Mouse (Mus musculus): Measurements from ENCODE around the gene Chaf1a. TPM values are rescaled to one million over a fixed set of nuclear protein-coding genes. Genes with fewer than 3 reads are reported as not detected.

The Chaf1a gene
- polyA plus RNA-seq, 1 experiment from 2014 or later, result 10.8 TPM

- ATAC-seq (replicated peaks), result peak; percentile 26; the same call in 1 of the 2 replicates
- Histone ChIP-seq H3K4me1 (peaks cover 14% of the 10 kb centered on the region), H3K36me3 (no peaks in the 10 kb centered on the region), H3K9ac (replicated peaks) (no peak within 1 kb of the TSS; the same call in 1 of the 2 replicates), H3K9me3 (peaks cover 5% of the 10 kb centered on the region; the same call in 1 of the 2 replicates), H3K4me2 (replicated peaks) (peak within 1 kb of the TSS; percentile 49), H3K27ac (replicated peaks) (no peak within 1 kb of the TSS), H3K27me3 (peaks cover 48% of the 10 kb centered on the region), H3K4me3 (peak within 1 kb of the TSS; percentile 31)
- WGBS, result 2% methylated on average over 27 of the region's 27 CpGs
Measured at GRCm38 (mm10) chr17:56117251-56117710, 77.0 kb downstream of the Chaf1a start, which contains the start of gene Plin5. TSS of gene Plin5 (minus strand) at chr17:56117596.

- peaks cover 13% of the 10 kb centered on the region; the same call in 1 of the 2 replicates for H3K9me3 ChIP-seq
- no peak overlapping the region for H3K9ac ChIP-seq (replicated peaks)
- peaks cover 8% of the 10 kb centered on the region for H3K36me3 ChIP-seq
- ATAC-seq (replicated peaks), result no peak
- no peak overlapping the region for H3K27ac ChIP-seq (replicated peaks)
- no peak overlapping the region for H3K4me3 ChIP-seq
- H3K27me3 ChIP-seq, result peaks cover 64% of the 10 kb centered on the region
- 45% methylated on average over 12 of the region's 12 CpGs for WGBS
- peaks cover 19% of the 10 kb centered on the region for H3K4me1 ChIP-seq
- no peak overlapping the region for H3K4me2 ChIP-seq (replicated peaks)
Measured at GRCm38 (mm10) chr17:56119431-56119830, 79.2 kb downstream of the Chaf1a start.

GRCm38 (mm10) chr17:56119981-56120880 lies 80.0 kb downstream of the Chaf1a start:
- no peak overlapping the region for H3K4me2 ChIP-seq (replicated peaks)
- peaks cover 67% of the 10 kb centered on the region for H3K27me3 ChIP-seq
- no peak overlapping the region for H3K9ac ChIP-seq (replicated peaks)
- H3K27ac ChIP-seq (replicated peaks), result no peak overlapping the region
- H3K4me3 ChIP-seq, result no peak overlapping the region
- H3K4me1 ChIP-seq, result peaks cover 22% of the 10 kb centered on the region
- 9% methylated on average over 66 of the region's 66 CpGs for WGBS
- peaks cover 13% of the 10 kb centered on the region for H3K36me3 ChIP-seq
- ATAC-seq (replicated peaks), result no peak
- peaks cover 13% of the 10 kb centered on the region; the same call in 1 of the 2 replicates for H3K9me3 ChIP-seq

- 77% methylated on average over 2 of the region's 2 CpGs for WGBS
- Histone ChIP-seq H3K27me3 (peaks cover 67% of the 10 kb centered on the region), H3K4me3 (no peak within 1 kb of the TSS), H3K9me3 (peaks cover 13% of the 10 kb centered on the region; the same call in 1 of the 2 replicates), H3K27ac (replicated peaks) (no peak within 1 kb of the TSS), H3K9ac (replicated peaks) (no peak within 1 kb of the TSS), H3K36me3 (peaks cover 19% of the 10 kb centered on the region), H3K4me1 (peaks cover 22% of the 10 kb centered on the region), H3K4me2 (replicated peaks) (no peak within 1 kb of the TSS)
- no peak for ATAC-seq (replicated peaks)
Measured at GRCm38 (mm10) chr17:56121826-56122225, 81.6 kb downstream of the Chaf1a start, which contains the start of gene Lrg1. TSS of gene Lrg1 (minus strand) at chr17:56122001.

Other genes with a start within 250 kb of the Chaf1a start
- 11.4 and 13.1 TPM in 2 replicates for gene Zfp119a, start 161.5 kb upstream of the Chaf1a start, polyA plus RNA-seq (2015; fragmentation: Nextera tagmentation; extraction: Ambion mirVana)
- 16.5 and 16.7 TPM in 2 replicates for gene Zfp959, start 148.3 kb upstream of the Chaf1a start, polyA plus RNA-seq (2015; fragmentation: Nextera tagmentation; extraction: Ambion mirVana)
- 6.9 and 7.9 TPM in 2 replicates for gene Zfp119b, start 90.9 kb upstream of the Chaf1a start, polyA plus RNA-seq (2015; fragmentation: Nextera tagmentation; extraction: Ambion mirVana)
- gene Ebi3, start 87.8 kb upstream of the Chaf1a start, polyA plus RNA-seq (2015; fragmentation: Nextera tagmentation; extraction: Ambion mirVana), result 3.1 and 3.9 TPM in 2 replicates
- 25.2 and 27.8 TPM in 2 replicates for gene Yju2, start 81.3 kb upstream of the Chaf1a start, polyA plus RNA-seq (2015; fragmentation: Nextera tagmentation; extraction: Ambion mirVana)
- gene Shd, start 70.0 kb upstream of the Chaf1a start, polyA plus RNA-seq (2015; fragmentation: Nextera tagmentation; extraction: Ambion mirVana), result 118 and 121 TPM in 2 replicates
- gene Fsd1, start 53.9 kb upstream of the Chaf1a start, polyA plus RNA-seq (2015; fragmentation: Nextera tagmentation; extraction: Ambion mirVana), result 127 and 151 TPM in 2 replicates
- gene Stap2, start 34.9 kb upstream of the Chaf1a start, polyA plus RNA-seq (2015; fragmentation: Nextera tagmentation; extraction: Ambion mirVana), result 4.9 and 5.5 TPM in 2 replicates
- 190 and 191 TPM in 2 replicates for gene Mpnd, start 34.7 kb upstream of the Chaf1a start, polyA plus RNA-seq (2015; fragmentation: Nextera tagmentation; extraction: Ambion mirVana)
- gene Sh3gl1, start 3.8 kb upstream of the Chaf1a start, polyA plus RNA-seq (2015; fragmentation: Nextera tagmentation; extraction: Ambion mirVana), result 120 and 122 TPM in 2 replicates
- 81.1 and 89.5 TPM in 2 replicates for gene Ubxn6, start 34.6 kb downstream of the Chaf1a start, polyA plus RNA-seq (2015; fragmentation: Nextera tagmentation; extraction: Ambion mirVana)
- 144 and 167 TPM in 2 replicates for gene Hdgfl2, start 39.2 kb downstream of the Chaf1a start, polyA plus RNA-seq (2015; fragmentation: Nextera tagmentation; extraction: Ambion mirVana)
- gene Plin4, start 69.4 kb downstream of the Chaf1a start, polyA plus RNA-seq (2015; fragmentation: Nextera tagmentation; extraction: Ambion mirVana), result 0.11 TPM in 2 replicates
- gene Plin5, start 77.2 kb downstream of the Chaf1a start, polyA plus RNA-seq (2015; fragmentation: Nextera tagmentation; extraction: Ambion mirVana), result 0.69 and 0.74 TPM in 2 replicates
- gene Lrg1, start 81.6 kb downstream of the Chaf1a start, polyA plus RNA-seq (2015; fragmentation: Nextera tagmentation; extraction: Ambion mirVana), result 0.13 and 0.19 TPM in 2 replicates
- gene Sema6b, start 99.9 kb downstream of the Chaf1a start, polyA plus RNA-seq (2015; fragmentation: Nextera tagmentation; extraction: Ambion mirVana), result 13.6 and 14.2 TPM in 2 replicates
- 9.0 and 10.0 TPM in 2 replicates for gene Tnfaip8l1, start 122.0 kb downstream of the Chaf1a start, polyA plus RNA-seq (2015; fragmentation: Nextera tagmentation; extraction: Ambion mirVana)
- 59.7 and 63.2 TPM in 2 replicates for gene Mydgf, start 143.5 kb downstream of the Chaf1a start, polyA plus RNA-seq (2015; fragmentation: Nextera tagmentation; extraction: Ambion mirVana)
- 30.7 and 31.2 TPM in 2 replicates for gene Dpp9, start 178.5 kb downstream of the Chaf1a start, polyA plus RNA-seq (2015; fragmentation: Nextera tagmentation; extraction: Ambion mirVana)
- gene Fem1a, start 216.4 kb downstream of the Chaf1a start, polyA plus RNA-seq (2015; fragmentation: Nextera tagmentation; extraction: Ambion mirVana), result 21.4 and 22.9 TPM in 2 replicates
- gene Ticam1, start 236.3 kb downstream of the Chaf1a start, polyA plus RNA-seq (2015; fragmentation: Nextera tagmentation; extraction: Ambion mirVana), result 1.3 and 1.7 TPM in 2 replicates